Mouse (Mus musculus) liver, embryonic 14.5 days (tissue): ENCODE measurements around the gene Megf11.

Experiments used
- CTCF ChIP-seq: IDR thresholded peaks from 2 replicates; pipeline ENCODE4 v1.5.1; 2016; ENCODE audit warnings: antibody characterized with exemption, low read depth, control low read depth
- EP300 ChIP-seq: IDR thresholded peaks from 2 replicates; pipeline ENCODE4 v1.6.1; 2016; ENCODE audit warnings: antibody characterized with exemption, low read depth

GRCm38 (mm10) chr9:64566376-64566775, 180.9 kb downstream of the Megf11 start:
- TF ChIP-seq CTCF (no peak), EP300 (no peak)
